Mouse (Mus musculus): ENCODE measurements around the gene Foxo1. TPM values are rescaled to one million over a fixed set of nuclear protein-coding genes. Genes with fewer than 3 reads are reported as not detected.

Gene Foxo1
- total RNA-seq, 2 experiments from 2014 or later = 13.2 to 13.5 TPM

DNA sequence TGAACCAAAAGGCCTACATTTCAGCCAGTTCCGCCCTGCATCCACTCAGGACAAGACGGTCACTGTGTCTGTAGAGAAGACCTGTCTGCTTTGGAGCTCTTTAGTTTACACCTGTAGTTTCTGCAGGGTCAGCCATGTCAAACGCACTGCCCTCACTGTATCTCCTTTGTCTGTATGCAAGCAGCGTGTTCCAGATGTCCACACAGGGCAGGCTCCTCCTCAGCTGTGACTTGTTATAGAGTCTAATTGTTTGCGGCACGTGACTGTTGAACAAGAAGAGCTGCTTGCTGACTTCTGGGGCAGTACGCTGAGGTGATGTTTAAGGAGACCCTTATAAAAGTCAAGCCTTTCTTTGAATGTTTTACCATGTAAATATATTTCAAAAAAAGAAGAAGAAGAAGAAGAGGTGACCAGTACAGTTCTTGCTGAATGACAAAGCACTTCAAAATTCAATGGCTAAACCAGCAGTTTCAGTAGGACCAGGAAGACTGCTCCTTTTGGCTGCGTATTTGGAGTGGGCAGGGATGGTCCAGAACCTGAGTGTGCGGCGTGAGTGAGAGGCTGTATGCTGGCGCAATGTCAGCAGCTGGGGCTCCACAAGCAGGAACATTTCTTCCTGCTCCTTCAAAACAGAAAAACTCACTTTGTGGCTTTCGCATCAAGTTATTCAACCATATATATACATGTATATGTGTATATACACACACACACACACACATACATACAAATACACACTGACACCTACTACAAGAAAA lies 52.6 kb downstream of the Foxo1 start:
- DNase-seq = no peak

DNA sequence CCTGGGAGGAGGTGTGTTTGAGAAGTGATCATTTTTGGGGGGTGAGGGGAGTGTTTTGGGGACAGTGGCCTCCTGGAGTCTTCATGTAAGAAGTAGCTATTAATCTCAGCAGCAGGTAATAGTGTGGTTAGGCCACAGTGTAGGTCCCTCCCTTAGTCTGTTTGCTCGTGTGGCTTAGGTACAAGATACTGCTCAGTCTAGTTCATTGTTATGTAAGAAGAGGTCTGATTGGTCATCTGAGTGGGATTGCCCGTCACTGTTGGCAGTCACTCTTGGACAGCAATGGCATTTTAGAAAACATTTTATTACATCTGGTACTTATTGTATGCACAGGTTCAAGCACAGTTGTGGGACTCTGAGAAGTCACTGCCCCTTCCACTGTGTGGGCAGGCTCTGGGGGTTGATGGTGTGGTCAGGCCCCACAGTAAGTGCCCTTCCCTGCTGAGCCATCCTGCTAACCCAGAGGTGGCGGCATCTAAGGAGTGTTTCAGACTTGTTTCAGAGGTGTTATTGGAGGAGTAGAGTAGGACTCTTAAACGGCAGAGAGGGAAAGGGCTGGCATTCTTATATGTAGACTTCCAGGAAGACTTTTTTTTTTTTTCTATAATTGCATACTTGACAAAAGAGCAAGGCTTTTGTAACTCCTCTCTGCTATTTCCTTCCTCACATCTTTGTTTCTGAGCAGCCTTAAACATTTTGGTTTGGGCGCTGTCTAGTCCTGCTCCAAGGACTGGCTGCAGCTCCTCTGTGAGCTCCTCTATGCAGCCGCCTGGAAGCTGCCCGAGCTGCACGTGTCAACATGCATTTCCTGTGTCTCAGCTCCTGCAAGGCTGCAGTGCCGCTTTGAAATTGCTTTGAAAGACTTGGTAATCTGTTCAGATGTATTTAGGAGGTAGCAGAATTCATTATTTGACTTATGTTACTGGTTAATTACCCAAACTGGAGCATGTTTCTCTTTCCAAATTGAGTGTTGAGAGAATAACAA lies 54.6 kb downstream of the Foxo1 start:
- DNase-seq = peak; percentile 24

DNA sequence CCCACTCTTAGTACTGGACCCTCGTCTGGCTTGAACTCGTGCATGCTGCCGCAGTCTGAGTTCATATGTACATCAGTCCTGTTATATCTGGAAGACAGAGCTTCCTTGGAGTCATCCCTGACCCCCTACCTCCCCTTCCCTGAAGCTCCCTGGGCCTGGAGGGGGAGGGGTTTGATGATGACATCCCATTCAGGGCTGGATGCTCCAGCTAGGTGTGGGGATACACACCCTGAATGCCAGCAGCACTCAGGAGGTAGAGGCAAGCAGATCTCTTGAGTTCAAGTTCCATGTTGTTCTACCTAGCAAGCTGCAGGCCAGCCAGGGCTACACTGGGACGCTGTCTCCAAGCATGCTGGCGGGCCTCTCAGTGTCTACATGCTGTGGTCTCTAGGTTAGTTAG lies 56.9 kb downstream of the Foxo1 start:
- DNase-seq = no peak

DNA sequence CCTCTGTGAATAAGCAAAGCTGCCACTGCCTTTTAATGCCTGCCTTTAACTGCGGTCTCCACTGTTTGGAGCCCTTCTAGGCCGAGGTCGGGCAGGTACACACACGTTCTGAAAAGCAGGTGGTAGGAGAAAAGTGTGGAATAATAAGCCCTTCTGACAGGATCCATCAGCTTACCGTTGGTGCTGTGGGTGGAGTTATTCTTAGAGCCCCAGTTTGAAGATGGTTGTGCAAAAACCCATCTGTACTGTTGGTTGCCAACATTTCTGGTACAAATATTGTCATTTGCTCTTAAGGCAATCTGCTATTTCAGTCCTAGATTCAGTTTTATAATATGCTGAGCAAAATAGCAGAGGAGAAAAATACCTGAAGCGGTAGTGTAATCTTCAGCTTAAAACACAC lies 58.6 kb downstream of the Foxo1 start:
- DNase-seq = no peak

DNA sequence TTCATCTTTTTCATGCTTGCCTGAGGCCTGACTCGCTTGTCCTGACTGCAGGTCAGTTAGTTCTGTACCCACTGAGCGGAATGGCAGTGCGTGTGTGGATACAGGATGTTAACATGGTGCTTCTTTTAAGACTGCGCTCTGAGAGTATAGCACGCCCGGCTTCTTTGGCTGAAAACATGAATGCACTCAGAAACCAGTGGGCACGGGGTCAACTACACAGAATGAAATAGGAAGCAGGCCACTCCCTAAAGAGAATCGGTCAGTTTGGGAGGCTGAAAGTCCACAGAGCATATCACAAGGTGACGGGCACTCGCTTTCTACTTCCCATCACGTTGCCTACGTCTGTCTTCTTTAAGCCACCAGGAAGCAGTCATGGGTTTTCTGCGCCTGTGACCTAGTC lies 59.0 kb downstream of the Foxo1 start:
- DNase-seq = no peak

DNA sequence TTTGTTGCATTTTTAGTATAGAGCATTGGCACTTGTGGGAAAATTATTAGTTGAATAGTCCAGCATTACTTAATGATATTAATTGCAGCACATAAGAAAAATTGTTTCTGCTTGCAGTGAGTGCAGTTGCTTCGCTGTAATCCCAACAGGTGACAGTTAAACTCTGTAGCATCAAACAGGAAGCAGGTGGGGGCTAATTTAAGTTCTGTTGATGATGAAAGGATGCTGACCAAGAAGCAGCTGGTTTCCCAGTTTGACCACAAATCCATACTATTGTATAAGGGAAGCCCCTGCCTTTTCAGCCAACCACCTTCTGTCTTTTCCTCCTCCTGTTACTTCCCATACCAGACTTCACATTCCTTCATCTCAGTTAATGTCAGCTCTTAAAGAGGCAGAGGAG lies 63.6 kb downstream of the Foxo1 start:
- no peak for DNase-seq

DNA sequence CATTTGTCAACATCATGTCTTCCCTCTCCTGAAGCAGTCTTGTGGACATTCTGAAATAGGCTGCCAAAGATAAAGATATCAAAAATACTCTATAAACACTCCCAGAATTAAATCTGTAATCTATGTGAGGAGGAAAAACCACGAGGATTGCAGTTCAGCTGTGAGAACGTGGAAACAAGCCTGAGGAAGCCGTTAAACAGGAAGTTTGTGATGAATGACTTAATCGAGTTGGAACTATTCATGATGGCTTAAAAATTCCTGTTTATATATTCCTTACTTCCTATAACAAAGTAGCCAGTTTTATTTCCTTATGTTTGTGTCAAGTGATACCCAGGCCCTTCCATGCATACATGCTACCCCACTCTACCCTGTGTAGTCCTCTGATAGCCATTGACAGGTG lies 70.6 kb downstream of the Foxo1 start:
- DNase-seq = no peak

DNA sequence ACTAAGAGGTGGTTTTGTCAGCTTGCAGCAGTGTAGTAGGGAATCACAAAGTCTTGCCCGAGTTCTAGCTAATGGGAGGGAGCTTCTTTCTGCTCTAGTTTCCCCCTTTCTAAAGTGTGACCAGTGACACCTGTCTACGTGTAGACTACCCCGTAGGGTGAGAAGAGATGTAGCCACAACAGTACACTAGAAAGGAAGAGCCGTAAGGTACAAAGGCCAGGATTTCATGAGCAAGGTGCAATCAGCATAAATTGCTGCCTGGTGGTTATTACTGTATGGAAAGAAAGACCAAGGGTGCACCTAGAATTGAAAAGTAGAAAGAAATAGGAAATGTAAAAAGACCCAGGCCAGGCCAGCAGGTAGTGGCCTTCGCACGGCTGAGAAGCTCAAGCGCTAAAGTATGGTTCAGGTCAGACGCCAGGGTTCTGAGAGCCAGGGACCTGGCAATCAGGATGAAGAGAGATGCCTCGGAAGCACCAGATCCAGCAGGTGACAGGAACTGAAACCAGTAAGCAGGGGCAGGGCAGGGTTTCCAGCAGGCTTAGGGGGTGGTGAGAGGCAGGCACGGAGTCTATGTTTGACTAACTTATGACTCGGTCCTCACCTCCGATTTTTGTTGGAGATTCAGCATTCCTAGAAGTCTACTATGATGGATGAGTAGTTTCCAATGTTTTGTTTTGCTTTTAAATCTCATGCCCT lies 72.3 kb downstream of the Foxo1 start:
- no peak for DNase-seq

DNA sequence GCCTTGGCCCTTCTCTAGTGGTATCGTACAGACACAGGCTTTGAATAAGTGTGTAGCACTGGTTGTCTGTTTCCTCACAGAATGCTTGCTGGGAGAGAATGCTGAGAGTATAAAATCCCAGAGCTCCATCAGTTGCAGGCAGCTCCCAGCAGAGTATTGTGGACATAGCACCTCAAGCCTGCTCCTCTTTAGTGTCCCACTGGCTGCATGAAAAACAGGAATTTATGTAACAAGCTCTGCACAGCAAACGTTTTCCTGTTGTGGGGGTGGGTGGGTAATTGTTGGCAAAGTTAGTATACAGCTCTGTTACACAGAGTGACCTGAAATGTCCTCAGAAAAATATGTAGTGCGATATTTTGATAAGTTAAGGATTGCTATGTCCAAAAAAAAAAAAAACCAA lies 74.1 kb downstream of the Foxo1 start:
- no peak for DNase-seq

DNA sequence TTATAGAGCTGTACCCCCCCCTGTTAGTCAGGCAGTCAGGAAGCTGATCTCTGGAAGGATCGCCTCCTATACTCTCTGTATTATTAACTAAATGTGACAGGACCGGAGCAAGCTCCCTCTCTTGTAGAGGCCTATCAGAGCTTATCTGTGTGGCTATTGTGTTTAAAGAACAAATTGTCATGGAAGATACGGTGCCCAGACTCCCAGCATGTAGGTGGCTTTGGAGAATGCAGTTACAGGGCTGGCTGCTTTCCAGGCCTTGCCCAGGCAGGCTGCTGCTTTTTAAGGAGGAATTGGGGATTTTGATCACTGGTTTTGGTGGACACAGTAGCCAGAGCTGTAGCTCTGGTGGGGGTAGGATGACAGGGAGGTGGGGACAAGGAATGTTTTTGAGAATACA lies 74.7 kb downstream of the Foxo1 start:
- no peak for DNase-seq

DNA sequence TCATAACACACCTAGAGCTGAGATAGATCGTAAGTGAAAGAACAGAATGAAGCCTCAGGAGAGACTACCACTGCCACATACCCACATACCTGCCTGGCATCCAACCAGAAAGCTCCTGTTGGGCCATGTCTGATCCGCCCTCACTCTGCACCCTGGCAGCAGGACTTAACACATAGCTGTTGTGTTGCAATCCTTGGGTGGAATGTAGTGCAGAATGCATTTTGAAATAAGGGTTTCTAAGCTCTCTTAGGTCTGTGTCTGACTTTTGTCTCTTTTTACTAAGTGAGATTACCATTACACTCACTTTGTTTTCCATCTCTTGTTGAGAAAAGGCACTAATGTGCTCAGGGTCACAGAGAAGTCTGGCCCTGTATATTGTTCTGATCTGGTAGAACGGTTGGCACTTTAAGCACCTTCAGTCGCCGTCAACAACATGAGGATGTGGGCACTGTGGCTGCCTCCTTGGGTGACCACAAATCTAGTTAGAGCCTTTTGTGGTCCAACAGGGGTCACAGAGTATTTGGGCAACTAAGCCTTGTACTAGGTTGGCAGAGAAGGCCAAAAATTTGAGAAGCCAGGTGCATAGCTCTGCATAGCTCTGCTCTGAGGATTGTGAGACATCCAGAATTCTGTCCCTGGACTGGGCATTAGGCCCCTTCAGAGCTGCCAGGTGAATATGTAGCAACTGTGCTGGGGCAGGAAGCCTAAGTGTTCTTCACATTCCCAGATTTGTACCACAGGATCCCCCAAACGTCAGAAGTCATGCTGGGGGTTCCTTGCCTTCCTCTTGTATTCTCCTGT lies 75.3 kb downstream of the Foxo1 start:
- DNase-seq = no peak

DNA sequence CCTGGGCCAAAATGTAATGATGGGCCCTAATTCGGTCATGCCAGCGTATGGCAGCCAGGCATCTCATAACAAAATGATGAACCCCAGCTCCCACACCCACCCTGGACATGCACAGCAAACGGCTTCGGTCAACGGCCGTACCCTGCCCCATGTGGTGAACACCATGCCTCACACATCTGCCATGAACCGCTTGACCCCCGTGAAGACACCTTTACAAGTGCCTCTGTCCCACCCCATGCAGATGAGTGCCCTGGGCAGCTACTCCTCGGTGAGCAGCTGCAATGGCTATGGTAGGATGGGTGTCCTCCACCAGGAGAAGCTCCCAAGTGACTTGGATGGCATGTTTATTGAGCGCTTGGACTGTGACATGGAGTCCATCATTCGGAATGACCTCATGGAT lies 77.7 kb downstream of the Foxo1 start:
- DNase-seq = no peak

DNA sequence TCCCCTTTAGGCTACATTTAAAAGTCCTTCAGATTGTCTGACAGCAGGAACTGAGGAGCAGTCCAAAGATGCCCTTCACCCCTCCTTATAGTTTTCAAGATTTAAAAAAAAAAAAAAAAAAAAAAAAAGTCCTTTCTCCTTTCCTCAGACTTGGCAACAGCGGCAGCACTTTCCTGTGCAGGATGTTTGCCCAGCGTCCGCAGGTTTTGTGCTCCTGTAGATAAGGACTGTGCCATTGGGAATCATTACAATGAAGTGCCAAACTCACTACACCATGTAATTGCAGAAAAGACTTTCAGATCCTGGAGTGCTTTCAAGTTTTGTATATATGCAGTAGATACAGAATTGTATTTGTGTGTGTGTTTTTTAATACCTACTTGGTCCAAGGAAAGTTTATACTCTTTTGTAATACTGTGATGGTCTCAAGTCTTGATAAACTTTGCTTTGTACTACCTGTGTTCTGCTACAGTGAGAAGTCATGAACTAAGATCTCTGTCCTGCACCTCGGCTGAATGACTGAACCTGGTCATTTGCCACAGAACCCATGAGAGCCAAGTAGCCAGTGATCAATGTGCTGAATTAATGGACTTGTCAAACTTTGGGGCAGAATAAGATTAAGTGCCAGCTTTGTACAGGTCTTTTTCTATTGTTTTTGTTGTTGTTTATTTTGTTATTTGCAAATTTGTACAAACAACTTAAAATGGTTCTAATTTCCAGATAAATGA lies 79.0 kb downstream of the Foxo1 start:
- peak; percentile 31 for DNase-seq

DNA sequence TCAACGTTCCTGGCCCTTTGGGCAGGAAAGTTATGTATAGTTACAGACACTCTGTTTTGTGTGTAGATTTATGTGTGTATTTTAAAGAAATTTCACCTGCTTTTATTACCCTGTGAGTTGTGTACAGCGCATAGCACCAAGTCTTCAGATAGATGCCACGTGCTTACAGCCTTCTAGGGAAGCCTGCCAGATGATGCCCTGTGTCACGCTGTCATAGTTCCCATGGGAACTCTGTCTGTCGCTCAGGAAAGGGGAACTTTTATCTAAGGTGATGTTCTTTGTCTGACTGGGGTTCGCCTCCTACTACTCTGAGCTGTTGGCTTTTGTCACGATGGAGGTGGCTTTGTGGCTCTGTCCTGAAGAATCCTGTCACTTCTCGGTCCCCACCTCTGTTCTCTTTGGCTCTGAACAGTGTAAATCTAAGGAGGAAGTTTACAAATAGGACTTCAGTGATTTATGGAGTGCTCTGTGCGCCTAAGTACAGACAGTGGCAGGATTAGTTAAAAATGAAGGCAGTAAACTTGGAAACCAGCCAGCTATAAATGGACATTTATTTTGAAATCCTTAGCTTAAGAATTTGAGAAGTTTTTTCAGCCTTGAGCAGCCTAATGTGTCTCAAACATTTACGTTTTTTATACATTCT lies 80.0 kb downstream of the Foxo1 start:
- no peak for DNase-seq

DNA sequence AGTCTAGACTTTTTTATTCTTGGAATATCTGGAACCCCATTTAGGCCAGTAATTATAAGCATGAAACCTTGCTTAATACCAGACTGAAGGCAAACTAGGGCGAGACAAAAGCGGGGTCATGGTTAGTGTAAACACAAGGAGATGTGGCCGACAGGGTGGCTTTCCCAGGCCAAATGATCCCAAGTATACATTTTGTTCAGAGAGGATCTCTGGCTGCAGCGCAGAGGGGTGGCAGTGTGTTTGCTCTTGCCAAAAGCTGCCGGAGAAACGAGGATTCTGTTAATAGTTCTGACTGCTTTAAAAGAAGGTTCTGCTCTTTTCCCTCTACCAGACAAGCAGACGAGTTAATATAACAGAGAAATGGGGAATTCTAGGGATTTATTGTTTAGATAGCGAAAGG lies 82.5 kb downstream of the Foxo1 start:
- DNase-seq = no peak

DNA sequence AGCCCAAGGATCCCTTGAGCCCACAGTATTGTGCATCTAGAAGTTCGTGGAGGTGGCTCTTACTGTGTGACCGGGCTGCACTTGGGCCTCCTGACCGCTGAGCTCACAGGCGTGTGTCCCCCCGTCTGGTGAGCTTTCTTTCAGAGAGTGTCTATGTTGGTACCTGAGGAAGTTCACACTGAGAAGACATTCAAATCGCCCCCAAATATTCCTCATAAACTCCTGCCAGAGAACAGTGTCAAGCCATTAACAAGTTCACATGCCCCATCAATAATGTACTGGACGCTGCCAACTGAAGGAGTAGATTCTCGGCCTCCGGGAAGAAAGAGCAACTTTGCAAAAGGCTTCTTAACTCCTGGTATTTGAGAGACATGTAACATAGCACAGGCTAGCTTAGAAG lies 83.8 kb downstream of the Foxo1 start:
- DNase-seq = no peak

DNA sequence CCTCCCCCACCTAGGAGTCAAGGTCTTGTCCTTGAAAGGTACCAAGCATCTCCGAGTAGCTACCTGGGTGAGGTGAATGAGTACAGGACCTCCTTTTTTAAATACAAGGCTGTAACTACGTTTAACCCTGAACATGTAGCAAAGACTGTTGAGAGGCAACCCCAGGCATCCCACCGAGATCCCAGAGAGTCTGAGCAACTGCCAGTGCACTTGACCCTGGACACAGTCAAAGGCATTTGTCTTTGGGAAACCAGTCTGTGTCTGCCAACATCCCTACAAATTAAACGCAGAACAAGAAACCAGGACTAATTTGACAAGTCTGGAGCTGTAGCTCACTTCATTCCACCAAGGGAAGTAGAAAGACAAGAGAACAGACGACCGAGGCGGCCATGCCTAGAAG lies 86.1 kb downstream of the Foxo1 start:
- DNase-seq = no peak

DNA sequence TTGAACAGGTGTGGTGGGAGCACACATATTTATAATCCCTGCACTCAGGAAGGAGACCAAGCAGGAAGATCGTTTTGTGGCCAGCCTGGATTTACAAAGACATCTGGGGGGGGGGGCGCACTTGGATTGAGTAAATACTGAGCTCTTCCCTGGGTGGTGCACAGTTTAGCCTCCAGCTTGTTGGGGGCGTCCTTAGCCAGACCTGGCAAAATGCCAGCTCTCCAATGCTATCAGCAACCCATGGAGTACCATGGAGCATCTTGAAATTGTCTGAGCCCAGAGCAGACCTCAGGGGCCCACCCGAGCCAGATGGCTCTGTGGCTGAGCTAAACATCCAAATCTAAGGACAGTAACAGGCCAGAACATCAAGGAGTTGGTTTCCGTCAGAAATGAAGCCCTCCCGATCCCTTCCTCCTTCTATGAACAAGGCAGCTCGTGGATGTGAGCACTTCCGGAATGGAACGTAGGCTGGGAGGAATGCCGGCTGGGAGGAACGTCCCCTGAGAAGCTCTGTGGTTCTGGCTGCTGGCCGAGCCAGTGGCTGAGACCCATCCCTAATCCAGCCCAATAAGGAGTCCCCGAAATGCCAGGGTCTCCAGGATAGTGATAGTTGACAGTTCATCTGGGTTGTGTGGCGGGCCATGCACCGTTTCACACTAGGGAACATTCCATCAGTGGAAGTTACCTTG lies 89.3 kb downstream of the Foxo1 start:
- DNase-seq = peak; percentile 50

DNA sequence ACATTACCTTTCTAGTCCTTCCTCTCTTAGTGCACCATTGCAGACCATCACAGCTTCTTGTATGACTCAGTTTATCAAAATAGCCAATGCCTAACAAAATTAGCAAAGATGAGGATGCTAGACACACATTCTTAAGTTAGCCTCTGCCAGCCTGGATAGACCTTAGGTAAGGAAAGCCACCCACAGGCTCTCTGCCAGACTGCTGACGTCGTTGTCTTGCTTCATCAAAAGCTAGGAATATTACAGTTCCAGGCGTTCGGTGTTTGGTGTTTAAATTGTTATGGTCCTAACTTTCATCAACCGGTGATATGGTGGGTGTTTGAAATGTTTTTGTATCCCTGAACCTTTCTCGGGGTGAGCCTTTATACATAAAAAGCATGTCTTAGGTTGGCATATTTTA lies 96.4 kb downstream of the Foxo1 start:
- DNase-seq = no peak

DNA sequence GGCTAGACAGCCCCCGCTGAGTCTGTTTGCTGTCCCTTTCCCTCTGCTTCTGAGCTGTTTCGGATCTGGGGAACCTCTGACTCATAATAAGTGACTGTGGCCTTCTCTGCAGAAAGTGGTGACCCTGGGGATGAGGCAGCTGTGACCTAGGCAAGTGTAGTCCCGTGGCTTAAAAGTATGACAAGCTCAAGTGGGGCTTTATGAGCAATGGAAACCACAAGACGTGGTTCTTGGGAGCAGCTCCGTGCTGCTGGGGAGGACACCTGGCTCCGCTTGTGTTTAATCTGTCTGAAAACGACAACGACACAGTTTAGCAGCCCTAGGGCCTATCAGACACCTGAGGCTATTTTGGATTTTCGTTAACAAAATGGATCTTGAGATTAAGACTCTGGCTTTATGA lies 101.1 kb downstream of the Foxo1 start:
- DNase-seq = no peak

Data from heart, postnatal 4 days (tissue).